Mouse (Mus musculus): ENCODE data around the gene Fam83f.
"Not testable (repeated sequence)": the region's sequence is repeated elsewhere in the genome, so short reads cannot be mapped to it uniquely, and the experiment has no call there.

Gene Fam83f

DNA sequence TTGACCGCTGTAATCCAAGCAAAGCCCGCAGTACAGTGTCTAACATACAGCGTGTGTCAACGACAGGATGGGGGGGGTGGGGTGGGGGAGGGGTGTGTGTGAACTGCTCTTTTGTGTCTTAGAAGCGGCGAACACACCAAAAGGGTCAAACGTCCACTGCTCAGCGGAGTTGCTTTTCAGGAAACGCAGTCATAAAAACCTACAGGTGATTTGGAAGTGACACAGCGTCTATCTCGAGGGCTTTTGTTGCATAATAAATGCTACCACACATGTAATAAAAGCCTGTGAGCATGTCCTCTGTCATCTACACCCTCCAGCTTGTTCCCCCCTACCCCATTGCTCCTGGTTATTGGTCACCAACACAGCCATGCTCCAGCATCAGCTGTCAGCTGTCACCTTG is 34.9 kb downstream of the Fam83f start:
- DNase-seq (ENCODE audit: low spot score), result no peak

GRCm38 (mm10) chr15:80707088-80707487 is 35.4 kb downstream of the Fam83f start:
- DNase-seq (ENCODE audit: low spot score), result no peak

GRCm38 (mm10) chr15:80709593-80709992 is 37.9 kb downstream of the Fam83f start:
- peak; percentile 34 for DNase-seq (ENCODE audit: low spot score)

DNA sequence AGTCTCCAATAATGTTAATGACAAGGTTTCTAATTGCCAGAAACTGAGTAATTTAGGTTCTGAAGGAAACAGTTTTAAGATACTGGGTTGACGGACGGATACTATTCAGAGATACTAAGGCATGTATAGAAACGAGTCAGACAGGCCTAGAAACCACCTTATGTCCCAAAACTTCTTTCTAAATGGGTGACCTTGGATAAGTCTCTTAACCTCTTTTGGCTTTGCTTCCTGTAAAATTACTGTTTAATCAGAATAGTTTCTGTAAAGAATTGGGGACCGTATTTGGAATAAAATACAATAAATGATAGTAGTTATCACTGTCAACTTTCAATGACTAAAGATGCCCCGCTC is 38.6 kb downstream of the Fam83f start:
- DNase-seq (ENCODE audit: low spot score), result no peak

DNA sequence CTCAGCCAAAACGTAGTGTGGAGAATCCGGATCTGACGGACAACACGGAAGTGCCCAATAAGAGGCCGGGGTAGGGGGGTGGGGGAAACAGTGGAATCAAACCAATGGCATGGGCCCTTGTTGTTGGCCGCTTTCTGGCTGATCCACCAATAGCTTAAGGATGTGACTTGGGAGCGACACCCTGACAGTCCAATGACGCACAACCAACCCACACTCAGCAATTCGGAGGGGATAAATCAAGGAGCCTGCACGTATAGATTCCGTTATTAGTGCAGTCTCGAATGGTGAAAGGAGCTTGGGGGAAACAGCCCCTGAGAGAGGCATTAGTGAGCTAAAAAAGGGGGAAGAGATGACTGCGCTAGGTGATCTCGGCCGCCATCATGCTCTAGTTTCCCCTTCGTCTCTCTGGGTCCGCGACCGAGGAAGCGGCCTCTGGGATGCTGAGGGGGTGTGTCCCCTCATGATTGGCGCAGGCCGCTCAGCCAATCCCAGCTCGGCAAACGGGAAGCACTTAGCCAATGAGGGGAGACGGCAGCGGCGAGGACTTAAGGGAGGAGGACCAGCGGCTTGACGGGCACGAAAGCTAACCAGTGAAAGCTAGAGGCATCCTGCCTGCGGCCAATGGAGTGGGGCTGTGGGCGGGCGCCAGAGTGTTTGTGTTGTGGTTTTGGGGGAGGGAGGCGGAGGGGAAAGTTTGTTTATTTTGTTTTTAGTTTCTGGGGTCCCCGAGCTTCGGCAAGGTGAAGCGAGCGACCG is 39.1 kb downstream of the Fam83f start, which contains the start of gene Tnrc6b:
TSS of gene Tnrc6b (plus strand) at position 706 of the 756 bp plus-strand sequence.
- peak; percentile 98 for DNase-seq (ENCODE audit: low spot score)

DNA sequence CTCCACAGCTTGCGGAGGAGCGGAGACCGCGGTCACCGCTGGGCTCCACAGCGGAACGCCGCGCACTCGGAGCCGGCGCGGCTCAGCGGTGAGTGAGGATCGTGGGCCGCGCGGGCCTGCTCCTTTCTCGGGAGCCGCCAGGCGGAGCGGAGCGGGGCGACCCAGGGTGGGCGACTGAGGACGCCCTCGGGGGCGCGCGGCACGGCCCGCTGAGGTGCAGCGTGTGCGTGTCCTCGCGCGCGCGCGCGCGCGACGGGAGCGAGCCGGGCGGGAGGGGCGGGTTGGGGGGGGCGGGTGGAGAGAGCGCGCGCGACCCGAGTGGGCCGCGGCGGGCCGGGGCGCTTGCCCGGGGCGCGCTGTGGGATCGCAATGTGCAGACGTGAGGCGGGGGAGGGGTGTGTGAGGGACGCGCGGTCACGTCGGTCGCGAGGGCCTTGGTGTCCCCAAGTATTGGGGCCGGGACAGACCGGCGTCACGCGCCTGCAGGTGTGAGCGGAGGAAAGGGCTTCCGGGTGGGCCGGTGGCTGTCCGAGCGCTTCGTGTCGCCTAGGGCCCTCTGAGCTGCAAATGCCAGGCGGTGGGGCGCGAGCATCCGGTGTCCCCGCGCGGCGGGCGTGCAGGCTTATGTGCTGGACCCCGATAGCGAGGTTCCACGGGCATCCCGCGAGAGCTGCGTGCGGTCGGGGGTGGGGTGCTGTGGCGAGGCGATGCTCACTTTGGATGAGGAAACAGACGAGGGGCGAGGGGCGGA is 39.9 kb downstream of the Fam83f start:
- DNase-seq (ENCODE audit: low spot score), result peak; percentile 69

GRCm38 (mm10) chr15:80714299-80714698 is 42.7 kb downstream of the Fam83f start:
- no peak for DNase-seq (ENCODE audit: low spot score)

- DNase-seq (ENCODE audit: low spot score), result no peak
Measured at GRCm38 (mm10) chr15:80716631-80717135, 45.0 kb downstream of the Fam83f start.

DNA sequence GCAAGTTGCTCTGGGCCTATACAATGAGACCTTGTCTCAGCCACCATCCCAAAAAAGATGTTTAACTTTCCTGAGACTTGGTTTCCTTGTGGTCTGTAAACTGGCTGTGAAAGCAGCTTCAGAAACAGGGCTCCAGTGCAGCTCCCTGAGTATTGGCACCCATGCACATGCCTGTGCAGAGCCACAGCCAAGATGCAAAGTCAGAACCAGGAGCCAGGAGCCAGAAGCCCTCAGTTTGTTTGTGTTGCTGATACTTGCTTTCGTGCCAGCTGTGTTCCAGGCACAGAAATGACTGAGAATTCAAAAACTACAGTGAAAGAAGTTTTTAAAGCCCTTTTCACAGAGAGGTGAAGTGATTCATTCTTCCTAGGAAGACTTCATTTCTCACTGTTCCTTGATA is 45.8 kb downstream of the Fam83f start:
- no peak for DNase-seq (ENCODE audit: low spot score)

DNA sequence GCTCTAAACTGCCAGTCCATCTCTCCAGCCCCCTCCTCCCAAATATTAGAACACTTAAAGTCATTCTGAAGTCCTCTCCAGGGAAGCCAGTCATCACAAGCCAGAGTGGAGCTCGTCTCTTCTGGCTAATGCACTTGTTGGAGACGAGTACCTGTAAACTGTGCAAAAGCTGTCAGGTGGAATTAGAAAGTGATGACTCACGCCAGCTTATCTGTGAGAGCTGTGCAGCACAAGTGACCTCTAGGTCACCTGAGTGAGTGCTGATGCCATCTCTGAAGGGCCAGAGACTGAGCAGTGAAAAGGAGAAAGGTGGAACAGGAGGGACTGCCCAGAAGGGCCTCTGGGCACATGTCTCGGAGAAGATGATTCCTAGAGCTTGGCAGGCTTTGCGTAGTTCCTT is 48.6 kb downstream of the Fam83f start:
- no peak for DNase-seq (ENCODE audit: low spot score)

DNA sequence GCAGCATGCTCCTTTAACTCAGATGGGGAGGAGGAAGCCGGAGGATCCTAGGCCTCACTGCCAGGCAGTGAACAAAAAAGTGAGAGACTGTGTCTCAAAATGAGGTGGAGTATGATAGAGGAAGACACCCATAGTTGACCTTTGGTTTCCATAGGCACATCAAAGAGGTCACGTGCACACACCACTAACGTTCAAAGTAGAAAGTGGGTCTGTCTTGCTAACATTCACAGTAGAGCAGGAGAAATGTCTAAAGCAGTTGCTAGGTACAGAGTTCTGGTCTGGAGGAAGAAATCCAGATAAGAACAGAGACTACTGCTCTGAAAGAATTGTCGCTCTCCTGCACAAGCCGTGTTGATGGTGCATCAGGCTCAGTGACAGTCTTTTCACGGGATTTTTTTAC is 50.2 kb downstream of the Fam83f start:
- DNase-seq (ENCODE audit: low spot score), result no peak

- DNase-seq (ENCODE audit: low spot score), result no peak
Measured at GRCm38 (mm10) chr15:80722366-80722765, 50.7 kb downstream of the Fam83f start.

DNA sequence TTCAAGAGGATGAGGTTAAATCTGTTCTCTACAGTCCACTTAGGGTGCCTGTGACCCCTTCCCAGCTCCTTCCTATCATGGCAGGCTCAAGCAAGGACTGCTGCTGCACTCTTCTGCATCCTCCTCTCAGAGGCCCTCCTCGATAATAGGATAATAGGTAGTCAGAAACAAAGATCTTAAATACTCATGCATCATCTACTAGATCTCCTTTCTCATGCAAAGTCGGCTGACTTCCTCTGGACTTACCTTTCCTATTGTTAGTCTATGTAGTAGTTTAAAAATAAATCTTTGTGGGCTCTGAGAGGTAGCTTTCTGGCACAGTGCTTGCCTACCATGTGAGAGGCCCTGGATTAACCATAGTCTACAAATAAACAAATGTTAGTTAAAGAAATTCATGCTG is 57.8 kb downstream of the Fam83f start:
- DNase-seq (ENCODE audit: low spot score), result no peak

DNA sequence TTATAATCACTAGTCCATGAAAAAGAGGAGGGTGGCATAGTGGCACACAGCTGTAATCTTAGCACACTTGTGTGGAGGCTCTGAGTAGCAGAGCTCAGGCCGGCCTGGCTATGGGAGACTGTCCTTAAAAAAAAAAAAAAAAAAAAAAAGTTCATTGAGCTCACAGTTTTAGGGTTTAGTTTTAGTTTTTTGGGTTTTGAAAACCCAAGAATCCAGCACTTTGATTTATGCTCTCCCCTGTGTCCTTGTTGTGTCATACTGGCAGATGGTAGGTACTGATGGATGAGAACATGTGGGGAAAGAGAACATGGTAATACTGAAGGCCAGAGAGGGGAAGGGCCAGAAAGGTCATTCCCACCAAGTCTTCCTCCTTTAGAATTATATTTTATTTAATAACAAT is 59.4 kb downstream of the Fam83f start:
- DNase-seq (ENCODE audit: low spot score), result no peak

DNA sequence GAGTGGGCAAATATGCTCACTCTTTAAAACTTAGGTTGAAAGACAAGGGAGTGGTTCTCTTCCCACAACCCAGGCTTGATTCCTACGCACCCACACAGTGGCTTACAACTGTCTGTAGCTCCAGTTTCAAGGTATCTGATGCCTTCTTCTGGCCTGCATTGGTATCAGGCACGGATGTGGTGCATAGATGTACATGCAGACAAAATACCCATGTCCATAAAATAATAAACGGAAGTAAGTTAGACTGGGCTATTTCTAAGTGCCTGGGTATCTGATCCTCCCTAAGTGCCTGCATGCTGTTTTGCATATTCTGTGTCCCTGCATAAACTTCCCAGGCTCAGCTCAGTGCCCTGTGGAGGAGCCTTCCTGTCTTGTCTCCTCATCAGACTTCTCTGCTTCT is 59.9 kb downstream of the Fam83f start:
- no peak for DNase-seq (ENCODE audit: low spot score)

- no peak for DNase-seq (ENCODE audit: low spot score)
Measured at GRCm38 (mm10) chr15:80732266-80733030, 60.8 kb downstream of the Fam83f start.

DNA sequence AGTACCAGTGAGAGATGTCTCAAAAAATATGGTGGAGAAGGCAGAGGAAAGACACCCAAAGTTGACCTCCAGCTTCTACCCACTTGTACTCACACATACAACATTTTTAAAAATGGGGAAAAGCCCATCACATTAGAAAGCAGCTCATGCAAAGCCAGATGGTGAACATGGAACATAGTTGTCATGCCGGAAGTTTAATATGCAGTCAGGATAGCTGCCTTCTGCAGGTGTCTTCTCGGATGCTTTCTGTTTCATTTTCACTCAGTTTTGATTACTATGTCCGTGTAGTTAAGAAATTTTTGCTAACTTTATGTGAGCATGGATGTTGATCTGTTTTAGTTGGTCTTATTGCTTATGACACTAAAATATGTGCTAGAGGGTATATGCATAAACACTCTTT is 63.7 kb downstream of the Fam83f start:
- no peak for DNase-seq (ENCODE audit: low spot score)

- DNase-seq (ENCODE audit: low spot score), result not testable (repeated sequence)
Measured at GRCm38 (mm10) chr15:80735708-80736107, 64.1 kb downstream of the Fam83f start.

DNA sequence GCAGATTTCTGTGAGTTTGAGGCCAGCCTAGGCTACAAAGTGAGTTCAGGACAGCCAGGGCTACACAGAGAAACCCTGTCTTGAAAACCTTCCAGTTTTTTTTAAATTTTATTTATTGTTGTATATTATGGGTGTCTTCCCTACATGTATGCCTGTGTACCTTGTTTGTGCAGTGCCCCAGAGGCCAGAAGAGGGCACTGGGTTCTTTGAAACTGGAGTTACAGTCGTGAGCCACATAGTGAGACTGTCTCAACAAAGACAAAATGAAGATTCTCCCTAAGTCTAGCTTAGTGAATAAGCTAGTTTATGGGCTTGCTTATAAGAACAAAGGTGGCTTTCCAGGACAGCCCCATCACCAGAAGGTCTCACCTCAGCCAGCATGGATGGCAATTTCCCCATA is 64.9 kb downstream of the Fam83f start:
- DNase-seq (ENCODE audit: low spot score), result no peak

DNA sequence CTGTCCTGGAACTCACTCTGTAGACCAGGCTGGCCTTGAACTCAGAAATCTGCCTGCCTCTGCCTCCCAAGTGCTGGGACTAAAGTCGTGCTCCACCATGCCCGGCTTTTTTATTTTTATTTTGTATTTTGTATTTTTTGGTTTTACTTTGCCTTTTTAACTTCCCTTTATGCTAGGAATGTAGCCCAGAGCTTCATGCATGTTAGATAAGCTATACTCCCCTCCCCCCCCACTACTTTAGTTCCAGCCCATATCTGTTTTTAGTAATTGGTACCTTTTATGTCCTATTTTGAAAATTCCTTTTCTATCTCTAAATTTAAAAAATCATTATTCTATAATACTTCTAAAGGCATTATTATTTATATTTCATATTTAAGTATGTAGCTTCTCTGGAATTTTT is 66.6 kb downstream of the Fam83f start:
- DNase-seq (ENCODE audit: low spot score), result no peak

DNA sequence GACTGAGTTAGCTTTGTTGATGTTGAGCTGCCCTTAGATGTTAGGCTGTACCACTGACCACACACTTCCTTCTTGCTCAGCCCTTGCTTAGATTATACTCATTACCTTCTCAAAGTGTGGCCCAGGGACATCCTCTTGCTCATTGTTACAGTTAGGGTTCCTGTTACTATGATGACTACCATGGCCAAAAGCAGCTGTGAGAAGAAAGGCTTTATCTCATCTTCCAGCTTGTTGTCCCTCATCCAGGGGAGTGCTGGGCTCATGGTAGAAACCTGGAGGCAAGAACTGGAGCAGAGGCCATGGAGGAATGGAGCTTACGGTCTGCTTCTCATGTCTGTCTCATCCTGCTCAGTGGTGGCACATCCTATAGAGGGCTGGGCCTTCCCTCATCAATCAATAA is 68.3 kb downstream of the Fam83f start:
- DNase-seq (ENCODE audit: low spot score), result no peak

DNA sequence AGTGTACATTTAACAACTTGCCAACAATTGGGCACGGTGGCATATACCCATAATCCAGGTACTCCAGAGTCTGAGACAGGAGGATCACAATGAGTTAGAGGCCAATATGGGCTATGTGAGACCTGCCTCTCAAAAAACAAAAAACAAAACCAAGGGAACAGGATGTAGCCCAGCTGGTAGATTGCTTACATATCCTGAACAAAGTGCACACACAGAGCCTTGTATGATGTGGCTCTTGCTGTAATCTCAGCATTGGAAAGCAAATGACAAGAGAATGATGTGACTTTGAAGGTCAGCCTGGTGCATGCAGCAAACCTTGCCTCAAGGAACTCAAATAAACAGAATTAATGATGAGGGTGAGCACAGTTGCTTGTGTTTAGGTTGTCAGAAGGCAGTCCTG is 70.2 kb downstream of the Fam83f start:
- DNase-seq (ENCODE audit: low spot score), result no peak

DNA sequence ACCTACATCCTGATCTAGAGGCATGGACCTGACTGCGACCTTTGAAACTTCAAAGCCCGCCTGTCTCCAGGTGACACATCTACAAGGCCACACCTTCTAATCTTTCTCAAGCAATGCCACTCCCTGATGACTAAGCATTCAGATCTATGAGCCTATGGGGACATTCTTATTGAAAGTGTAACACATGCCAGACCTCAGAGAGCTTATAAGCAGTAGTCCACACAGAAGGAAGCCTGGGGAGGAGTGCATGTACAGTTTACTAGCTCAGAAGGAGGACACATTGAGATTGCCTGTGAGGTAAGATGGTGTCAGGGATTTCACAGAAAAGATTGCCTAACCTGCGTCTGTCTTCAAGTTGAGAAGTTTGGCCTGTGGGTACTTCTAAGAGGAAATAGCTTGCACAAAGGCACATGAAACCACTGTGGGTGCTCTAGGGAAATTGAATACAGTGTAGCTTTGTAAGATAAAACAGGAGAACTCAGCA is 71.4 kb downstream of the Fam83f start:
- no peak for DNase-seq (ENCODE audit: low spot score)

All from retina, embryonic 14.5 days (tissue).